Mouse (Mus musculus) kidney, adult 9 months (tissue): Measurements from ENCODE around the gene Pisd.
"Not testable (repeated sequence)": the region's sequence is repeated elsewhere in the genome, so short reads cannot be mapped to it uniquely, and the experiment has no call there.

Experiments used
- DNase-seq: peaks from one replicate; pipeline ENCODE4 v3.0.0; 2022

Gene Pisd

DNA sequence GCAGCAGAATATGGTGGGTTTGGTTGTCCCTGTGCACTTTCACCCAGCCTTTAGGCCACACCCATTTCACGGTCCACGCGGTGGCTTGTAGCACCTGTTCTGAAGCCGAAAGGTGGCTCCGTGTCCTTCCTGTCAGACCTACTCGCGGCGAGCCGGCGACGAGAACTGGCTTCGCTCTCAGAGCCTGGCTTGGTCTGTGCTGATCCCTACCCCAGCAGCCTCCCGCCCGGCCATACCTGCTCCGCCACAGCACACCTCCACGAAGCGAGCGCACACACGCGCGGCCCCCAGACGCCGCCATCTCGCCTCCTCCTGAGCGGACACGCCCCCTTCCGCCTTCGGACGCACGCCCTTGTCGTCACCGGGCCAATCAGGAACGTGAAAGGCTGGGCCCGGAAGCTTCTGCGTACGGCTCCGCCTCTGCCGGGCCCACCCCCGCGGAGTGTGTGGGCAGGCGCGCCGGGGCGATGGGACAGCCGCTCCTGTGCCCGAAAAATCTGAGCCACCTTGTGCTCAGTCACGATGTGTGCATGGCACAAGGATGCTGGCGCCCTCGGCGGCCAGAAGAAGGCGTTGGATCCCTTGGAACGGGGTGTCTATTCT is at the start of gene Pisd:
Gene Pisd (minus strand): TSS at position 334 of the 603 bp plus-strand sequence.
- DNase-seq, result peak; percentile 96

DNA sequence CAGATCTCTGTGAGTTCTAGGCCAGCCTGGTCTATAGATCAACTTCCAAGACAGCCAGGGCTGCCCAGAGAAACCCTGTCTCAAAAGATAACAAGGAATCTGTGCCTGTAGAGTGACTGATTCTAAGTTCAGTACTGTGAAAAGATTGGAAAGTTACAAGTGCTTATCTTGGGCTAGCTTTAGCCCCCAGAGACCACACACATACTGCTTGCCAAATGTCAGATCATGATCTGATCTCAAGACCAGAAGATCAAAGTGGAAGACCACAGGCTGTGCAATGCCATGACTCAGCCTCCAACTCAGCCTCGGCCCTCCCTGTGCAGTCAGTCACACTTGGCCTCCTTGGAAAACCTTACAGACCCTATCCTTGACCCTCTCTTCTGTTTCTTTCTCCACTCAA is 49.1 kb upstream of the Pisd start:
- DNase-seq, result no peak

DNA sequence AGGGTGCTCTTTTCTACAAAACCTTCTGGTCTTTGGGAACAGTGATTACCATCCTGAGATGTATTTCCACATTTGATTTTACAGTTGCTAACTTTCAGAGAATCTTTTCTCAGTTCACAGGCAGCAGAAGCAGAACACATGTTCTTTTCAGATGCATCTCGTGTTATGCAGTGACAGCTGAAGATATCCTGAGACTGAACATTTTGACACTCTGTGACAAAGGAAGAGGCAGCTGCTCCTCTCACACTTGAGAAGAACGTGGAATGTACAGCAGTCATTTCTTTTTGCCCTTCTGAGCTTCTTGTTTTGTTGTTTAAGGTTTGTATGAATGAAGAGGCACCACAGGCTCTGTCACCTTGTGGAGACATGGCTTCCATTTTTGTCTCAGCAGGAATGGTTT is 44.6 kb upstream of the Pisd start:
- no peak for DNase-seq

DNA sequence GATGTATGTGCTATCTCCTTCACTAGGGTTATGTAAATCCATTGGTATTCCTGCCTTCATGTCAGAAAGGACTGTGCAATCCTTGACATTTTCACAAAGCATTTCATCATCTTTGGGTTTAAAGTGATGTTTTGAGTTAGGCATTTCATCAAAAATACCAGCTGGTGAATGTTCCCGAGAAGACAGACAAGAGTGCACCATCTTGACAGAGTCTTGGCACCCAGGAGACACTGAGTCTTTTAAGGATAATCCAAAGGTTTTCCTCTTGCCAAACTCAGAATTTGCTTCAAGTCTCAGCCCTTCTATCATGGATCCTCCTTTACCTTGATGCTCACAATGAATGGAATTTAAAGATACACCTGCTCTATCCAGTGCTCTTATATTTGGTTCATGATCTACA is 43.3 kb upstream of the Pisd start:
- DNase-seq, result not testable (repeated sequence)

DNA sequence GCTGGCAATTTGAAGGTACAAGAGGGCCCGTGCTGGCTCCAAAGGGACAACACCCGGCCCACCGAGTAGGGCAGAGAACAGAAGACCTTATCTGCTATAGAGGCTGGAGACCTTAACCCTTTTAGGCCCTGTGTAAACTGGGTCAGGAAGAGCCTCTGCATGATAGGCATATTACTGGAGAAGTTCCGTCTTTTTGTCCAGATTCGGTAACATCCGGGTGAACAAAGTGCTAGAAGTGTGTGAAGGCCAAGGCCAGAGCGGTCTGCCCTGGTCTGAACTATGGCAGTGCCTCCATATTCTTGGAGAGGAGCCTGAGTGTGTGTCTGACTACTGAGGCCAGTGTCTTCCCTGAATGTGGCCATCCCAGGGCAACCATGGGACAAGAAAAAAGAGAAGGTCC is 41.6 kb upstream of the Pisd start, which contains the start of gene Gm20671:
Gene Gm20671 (minus strand): TSS at position 101 of the 400 bp plus-strand sequence.
- DNase-seq, result no peak

DNA sequence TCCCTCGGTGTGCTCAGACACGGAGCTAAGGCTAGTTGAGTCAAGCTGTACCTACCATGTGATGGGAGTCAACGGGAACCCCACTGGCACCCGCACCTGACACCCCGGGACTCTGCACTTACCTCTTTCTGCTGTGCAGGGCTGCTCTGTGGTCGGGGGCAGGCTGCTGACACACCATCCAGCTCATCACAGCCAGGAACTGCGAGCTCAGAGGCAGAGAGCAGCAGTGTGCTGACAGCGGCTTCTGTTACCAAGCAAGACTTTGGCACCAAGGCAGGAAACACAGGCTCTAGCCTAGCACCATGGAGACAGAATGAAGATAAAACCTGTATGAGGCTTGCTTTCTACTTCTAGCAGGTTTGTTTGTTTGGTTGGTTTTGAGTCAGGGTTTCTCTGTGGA is 35.0 kb upstream of the Pisd start:
- DNase-seq, result no peak

DNA sequence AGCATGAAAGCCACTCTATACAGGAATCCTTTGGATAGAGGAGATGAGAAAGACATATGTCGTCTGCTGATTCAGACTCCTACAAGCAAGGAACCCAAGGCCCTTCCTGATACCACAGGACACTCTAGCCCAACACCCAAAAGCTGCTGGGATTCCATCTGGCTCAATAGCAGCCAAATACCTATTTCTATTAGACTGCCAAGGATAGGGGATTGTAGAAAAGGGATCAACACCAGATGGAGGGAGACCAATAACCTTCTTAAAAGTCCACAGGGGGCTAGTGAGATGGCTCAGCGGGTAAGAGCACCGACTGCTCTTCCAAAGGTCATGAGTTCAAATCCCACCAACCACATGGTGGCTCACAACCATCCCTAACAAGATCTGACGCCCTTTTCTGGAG is 29.9 kb upstream of the Pisd start:
- DNase-seq, result no peak

DNA sequence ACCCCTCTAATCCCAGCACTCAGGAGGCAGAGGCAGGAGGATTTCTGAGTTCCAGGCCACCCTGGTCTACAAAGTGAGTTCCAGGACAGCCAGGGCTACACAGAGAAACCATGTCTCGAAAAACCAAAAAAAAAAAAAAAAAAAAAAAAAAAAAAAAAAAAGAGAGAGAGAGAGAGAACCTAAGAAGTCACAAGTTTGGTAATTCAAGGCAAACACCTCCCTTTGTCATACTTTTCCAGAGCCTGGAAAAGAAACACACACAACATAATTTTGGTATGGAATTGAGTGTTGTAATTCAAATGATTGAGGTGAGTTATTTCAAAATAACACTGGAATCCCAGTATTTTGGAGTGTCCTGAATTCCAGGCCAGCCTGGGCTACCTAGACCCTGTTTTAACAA is 1.0 kb upstream of the Pisd start:
- DNase-seq, result not testable (repeated sequence)

DNA sequence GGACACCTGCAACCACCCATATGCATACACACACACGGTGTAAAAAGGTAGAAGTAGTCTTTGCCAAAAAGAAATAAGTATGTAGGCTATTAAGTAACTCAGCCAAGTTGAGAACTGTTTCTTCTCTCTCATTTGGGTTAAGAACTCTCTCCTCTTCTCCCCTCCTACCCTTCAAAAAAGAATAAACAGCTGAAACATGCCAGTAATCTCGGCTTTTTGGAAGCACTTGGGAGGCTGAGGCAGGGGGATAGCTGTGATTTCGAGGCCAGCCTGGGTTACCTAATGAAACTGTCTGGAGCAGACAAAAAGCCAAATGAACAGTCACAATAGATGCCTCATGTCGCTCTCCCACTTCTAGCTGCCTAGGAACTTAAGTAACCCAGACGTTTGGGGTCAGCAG is 720 bp downstream of the Pisd start:
- DNase-seq, result no peak

DNA sequence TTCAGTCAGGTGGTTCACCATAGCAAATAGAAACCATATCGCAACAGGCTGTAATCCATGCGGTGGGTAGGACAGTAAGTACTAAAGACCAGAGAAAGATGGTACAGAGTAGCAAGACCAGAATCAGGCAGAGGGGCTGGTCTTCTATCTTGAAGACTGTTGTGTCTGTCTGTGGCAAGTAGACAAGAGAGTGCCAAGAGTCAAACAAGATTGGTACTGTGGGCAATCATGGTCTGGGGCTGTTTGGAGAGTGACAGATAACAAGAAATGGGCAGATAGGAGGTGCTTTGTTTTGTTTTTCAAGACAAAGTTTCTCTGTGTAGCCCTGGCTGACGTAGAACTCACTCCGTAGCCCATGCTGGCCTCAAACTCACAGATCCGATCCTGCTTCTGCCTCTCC is 3.9 kb downstream of the Pisd start:
- no peak for DNase-seq

DNA sequence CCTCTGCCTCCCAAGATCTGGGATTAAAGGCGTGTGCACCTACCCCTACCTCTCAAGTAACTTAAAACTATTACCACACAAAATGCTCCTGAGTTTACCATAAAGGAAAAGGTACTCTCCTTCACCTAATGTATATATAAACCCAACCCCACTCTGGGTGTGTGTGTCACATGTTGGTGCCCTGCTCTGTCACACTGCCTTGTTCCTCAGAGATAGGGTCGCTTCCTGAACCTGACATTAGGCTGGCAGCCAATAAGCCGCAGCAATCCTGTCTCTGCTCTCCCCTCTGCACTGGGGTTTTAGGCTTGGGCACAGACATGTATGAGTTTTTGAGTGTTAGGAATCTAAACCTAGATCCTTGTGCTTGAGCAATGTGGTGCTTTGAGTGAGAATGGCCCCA is 7.3 kb downstream of the Pisd start:
- no peak for DNase-seq

DNA sequence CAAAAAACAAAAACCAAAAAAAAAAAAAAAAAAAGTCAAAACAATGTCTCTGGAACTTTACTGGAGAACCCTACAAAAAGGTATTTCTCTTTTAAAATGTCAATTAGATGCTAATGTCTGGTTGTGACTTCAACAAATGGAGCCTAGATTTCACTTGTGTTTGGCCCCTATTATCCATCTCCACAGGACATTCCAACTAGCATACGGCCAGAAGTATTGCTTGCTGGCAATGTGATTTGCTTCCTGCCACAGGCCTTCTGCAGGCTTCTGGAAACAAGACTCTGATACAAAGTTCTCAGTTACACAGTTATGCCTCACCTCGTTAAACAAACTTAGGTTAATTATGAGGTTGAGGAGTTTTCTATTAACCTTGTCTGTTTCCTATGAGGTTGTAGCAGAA is 13.1 kb downstream of the Pisd start:
- peak; percentile 47 for DNase-seq

DNA sequence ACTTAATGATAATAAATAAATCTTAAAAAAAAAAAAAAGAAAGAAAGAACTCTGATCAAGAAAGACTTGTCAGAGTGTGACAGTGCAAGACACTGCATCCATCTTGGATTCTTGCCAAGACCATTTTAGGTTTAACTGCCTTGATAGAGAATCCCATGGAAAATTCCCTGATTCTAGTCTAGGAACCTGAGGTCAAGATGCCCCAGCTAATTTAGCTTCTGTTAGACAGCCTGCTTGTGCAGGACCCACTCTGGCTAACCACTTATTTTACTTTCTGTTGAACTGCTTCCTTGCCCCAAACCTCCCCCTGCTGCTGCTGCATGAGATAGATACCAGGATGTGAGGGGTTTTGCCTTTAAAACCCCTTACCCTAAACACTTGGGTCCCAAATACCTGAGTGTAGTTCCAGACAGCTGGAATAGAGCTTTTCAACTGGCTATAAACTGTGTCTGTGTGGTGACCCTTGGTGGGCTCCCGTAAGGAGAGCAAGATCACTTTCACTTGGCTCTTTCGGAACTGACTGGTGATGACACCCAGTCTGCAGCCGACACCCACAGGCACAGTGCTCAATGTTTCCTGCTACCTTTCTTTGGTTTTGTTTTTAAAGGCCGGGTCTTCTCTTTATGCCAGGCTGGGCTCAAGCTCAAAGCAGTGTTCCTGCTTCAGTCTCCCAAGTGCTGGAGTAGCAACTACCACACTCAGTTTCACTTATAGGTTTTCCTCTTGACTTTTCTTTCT is 17.6 kb downstream of the Pisd start:
- no peak for DNase-seq

DNA sequence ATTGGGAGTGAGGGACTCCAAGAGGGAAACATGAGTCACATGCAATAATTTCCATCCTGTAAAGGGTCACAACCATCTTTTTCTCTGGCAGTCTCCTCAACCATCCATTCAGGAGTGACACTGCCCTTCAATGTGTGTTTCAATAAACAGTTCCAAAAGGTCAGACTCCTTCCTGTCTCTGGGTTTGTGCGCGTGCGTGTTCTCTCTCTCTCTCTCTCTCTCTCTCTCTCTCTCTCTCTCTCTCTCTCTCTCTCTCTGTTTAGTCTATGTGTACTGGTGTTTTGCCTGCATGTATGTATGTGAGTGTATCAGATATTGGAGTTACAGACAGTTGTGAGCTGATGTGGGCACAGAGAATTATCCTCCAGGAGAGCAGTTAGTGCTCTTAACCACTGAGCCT is 18.4 kb downstream of the Pisd start:
- DNase-seq, result no peak

DNA sequence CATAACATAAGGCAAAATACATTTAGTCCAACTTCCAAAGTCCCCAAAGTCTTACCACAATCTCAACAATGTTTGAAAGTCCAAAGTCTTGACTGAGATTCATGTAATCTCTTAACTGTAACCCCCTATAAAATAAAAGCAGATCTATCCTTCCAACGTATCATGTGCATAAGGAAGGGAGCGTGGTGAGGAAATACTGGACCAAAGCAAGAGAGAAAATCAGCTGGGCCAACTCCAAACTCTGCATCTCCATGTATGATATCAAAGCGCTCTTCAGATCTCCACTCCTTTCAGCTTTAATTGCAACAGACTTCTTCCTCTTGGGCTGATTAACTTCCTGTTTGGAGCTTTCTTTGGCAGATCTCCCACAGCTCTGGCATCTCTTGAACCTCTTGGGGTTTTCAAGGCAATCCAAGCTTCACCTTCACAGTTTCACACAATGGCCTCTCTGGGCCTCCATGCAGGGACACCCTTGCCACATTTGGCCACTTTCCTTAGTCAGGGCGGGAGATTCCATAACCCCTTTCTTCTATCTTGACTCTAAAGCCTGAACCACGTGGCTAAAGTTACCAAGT is 23.8 kb downstream of the Pisd start:
- no peak for DNase-seq

DNA sequence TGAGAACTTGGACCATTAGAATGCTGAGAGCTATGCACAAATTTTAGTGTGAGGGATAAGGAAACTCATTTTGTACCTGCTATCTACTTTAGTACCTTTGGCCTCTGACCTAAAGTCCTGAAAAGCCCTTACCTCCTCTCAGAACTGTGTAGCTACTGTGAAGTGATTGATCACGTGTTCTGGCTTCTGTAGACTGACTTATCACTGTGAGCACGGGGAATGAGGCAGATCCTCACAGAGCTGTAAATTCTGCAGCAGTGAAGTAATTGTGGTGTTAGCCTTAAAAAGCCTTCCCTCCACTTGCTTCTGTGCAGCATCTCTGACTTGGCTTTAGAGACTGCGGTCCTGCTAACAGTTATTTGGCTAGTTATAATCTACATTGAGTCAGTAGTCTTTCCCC is 24.7 kb downstream of the Pisd start:
- DNase-seq, result no peak

DNA sequence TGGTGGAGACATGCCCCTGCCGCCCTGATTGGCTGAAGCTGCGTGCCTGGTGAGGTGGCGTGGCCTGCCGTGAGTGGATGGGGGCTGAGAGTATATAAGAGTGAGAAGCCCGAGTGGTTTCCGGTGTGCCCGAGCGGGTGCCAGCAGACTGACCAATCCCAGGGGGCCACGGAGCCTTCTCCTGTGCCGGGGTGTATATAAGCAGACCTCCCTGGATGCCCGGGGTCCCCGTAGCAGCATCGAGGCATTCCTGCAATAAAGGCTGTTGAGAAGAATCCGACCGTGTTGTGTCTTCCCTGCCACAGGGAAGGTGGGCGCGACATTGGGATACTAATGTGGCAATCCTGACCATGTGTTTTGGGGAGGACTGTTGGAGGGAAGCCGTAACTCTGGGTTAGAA is 25.1 kb downstream of the Pisd start:
- DNase-seq, result not testable (repeated sequence)

DNA sequence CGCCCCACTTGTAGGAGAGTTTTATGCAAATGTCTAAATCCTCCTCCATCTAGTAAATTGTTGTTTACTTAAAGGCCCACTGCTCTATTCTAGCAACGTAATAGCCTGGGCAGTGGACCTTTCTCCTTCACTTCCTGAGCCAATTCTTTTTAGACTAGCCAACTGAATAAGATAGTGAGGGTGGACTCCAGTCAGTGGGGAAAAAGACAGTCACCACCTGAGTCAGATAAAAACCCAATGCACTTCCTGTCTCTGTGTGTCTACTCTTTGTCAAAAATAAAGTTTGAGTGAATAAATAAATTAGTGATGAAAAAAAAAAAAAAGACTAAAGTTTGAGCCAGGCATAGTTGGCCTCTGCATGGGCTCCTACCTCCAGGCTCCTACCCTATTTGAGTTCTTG is 25.8 kb downstream of the Pisd start:
- no peak for DNase-seq

DNA sequence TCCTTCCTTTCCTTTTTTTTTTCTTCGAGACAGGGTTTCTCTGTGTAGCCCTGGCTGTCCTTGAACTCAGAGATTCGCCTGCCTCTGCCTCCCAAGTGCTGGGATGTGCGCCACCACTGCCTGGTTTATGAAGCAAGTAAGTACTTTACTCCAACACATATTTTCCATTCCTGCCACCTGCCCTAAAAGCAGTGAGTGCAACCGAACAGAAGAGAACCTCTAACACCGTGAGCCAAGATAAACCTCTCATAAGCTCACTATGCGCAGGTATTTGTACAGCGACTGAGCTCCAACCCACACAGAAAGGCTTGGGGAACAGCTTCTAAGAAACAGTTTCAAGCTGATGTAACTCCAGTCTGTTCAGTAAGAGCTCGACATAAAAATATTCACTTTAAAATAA is 29.3 kb downstream of the Pisd start:
- DNase-seq, result no peak

DNA sequence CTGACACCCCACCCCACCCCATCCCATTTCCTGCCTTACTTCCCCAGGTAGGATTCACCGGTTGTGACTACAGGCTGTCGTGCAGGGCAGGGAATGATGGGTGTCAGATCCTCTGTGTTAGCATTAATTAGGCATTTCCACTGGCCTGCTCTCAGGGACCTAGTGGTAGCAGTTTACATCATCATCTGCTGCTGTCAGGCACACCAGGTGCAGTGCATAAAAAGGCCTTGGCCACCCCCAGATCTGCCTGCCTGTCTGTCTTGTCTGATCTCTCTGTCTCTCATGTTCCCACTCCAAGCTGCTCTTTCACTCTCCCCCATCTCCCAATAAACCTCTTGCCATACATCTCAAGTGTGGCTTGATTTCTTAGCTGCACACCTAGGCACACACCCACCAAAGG is 33.7 kb downstream of the Pisd start:
- no peak for DNase-seq

DNA sequence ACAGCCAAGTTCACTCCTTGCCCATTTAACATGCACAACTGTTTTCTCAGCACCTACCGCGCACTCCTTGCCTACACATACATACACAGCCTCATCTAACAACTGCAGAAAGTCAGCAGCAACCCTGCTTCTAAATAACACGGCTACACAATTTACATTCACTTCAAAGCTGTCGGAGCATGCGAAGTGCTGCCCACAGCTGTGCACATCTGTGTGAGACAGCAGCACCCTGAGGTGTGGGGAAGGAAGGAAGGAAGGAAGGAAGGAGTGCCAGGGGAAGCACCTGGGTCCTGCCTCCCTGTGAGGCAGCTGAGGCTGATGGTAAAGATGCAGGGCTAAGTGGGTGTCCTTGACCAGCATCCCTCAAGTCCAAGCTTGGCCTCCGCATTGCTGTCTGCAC is 36.5 kb downstream of the Pisd start:
- no peak for DNase-seq

DNA sequence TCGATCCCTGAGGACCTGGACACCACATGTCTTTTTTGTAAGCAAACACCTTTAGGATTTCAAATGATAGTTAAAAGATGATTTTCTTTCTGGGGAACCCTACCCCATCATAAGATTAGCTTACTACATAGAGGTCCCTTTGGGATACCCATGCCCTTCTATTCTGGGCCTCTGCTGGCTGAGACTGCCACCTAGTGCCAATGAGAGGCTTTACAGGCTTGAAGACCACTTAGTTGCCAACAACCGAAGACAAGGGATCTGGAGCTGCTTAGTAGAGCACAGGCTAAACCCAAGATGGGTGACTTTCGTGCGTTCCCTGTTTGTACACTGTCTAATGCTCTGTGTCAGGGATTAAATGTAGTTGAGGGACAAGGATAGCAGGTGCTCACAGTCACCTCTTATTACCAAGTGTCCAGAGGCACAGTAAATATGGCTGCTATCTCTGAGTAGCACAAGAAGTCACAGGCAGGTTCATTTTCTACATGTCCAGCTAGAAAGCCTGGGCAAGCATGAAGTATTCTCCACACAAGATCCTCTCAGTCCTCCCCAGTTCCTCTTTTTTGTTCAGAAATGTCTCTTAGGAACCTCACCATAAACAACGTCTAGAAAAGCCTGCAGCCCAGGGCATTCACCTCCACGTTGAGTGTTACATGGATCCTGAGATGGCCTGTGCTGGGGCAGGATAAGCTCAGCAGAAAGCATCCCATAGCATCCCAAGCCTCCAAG is 37.6 kb downstream of the Pisd start:
- DNase-seq, result peak; percentile 57

DNA sequence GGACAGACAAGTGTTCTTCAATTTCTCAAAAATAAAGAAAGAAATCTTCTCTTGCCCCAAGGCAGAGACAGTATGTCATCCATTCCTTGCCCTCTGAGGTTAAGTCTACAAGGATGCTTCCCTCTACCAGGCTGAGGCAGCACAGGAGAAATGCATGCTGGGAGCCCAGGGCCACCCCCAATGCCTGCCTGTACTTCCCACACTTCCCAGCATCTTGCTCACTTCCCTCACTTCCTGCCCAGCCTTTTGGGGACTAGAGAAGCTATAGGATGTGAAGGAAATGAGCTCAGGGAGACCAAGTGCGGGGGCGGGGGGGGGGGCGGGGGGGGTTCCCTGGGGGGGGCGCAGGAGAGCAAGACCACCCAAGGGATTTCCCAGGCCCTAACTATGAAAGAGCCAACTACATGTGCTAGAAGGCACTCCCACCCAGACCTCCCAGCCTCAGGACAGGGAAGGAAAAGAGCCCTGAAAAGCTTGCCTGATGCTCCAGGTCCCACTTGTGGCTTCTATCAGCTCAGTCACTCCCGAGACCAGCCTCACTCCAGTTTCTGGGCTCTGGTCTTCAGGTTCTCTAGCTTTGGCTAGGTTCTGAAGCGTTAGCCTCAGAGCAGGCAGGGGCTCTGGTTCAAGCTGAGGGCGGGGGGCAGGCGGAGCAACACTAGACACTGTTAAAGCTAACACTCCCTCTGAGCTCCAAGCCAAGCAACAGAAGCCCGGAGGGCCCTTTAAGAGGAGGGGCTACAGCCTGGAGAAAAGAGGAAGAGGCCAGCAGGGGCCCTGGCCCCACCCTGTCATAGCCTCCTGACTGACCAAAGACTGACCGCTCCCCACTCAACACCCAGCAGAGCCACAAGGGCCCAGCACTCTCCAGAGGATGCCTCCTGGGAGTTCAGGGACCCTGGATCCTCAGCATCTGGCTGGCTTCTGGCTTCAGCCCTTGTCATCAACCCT is 39.5 kb downstream of the Pisd start:
- DNase-seq, result peak; percentile 78
